Mouse (Mus musculus) midbrain, embryonic 14.5 days (tissue): ENCODE measurements around the gene Utf1. TPM values are rescaled to one million over a fixed set of nuclear protein-coding genes. Genes with fewer than 3 reads are reported as not detected.

Experiments
- ATAC-seq: fragments of 200-750 bp; cut with Nextera tagmentation; 2 replicates; pipeline ENCODE4 v1.8.0; 2017; ENCODE audit warnings: moderate number of reproducible peaks, moderate library complexity; ENCODE audit not compliant: low FRiP score, low TSS enrichment
- DNase-seq: peaks from one replicate; pipeline ENCODE4 v3.0.0-alpha.2; 2015
- H3K27ac ChIP-seq: fragments of 300-500 bp; sonication (generic); replicated peaks from 2 replicates; pipeline ENCODE4 v1.5.1; 2014; ENCODE audit warnings: mild to moderate bottlenecking, low read depth, low read length, moderate library complexity
- H3K27me3 ChIP-seq: fragments of 300-500 bp; sonication (generic); 2 replicates; pipeline ENCODE4 v1.6.1; 2014; ENCODE audit warnings: low read length, control low read depth, mixed read lengths; ENCODE audit not compliant: control insufficient read depth, insufficient read depth
- H3K36me3 ChIP-seq: fragments of 300-500 bp; sonication (generic); 2 replicates; pipeline ENCODE4 v1.6.1; 2014; ENCODE audit warnings: low read length, control low read depth; ENCODE audit not compliant: control insufficient read depth, insufficient read depth
- H3K4me1 ChIP-seq: fragments of 300-500 bp; sonication (generic); 2 replicates; pipeline ENCODE4 v1.6.1; 2014; ENCODE audit warnings: mild to moderate bottlenecking, antibody characterized with exemption, low read length, control low read depth; ENCODE audit not compliant: control insufficient read depth, insufficient read depth
- H3K4me2 ChIP-seq: fragments of 300-500 bp; sonication (generic); 2 replicates; pipeline ENCODE4 v1.6.1; 2014; ENCODE audit warnings: mild to moderate bottlenecking, low read length, moderate library complexity
- H3K4me3 ChIP-seq: fragments of 300-500 bp; sonication (generic); replicated peaks from 2 replicates; pipeline ENCODE4 v1.5.1; 2014; ENCODE audit warnings: low read depth, low read length
- H3K9ac ChIP-seq: fragments of 300-500 bp; sonication (generic); replicated peaks from 2 replicates; pipeline ENCODE4 v1.6.1; 2014; ENCODE audit warnings: mild to moderate bottlenecking, low read length, moderate library complexity
- H3K9me3 ChIP-seq: fragments of 300-500 bp; sonication (generic); 2 replicates; pipeline ENCODE4 v1.6.1; 2016; ENCODE audit warnings: low read length, control low read depth, mixed read lengths; ENCODE audit not compliant: control insufficient read depth
- WGBS: fragments of 180-500 bp; shearing (Covaris S2); extraction: QIAGEN DNeasy Blood & Tissue Kit; methylation state at CpG from one replicate; pipeline ENCODE4 v1.1.7; 2014; 5-methylcytosine and 5-hydroxymethylcytosine counted together
- microRNA counts: library from miRNA; unstranded; fragments of <30 nt; microRNA quantifications from one replicate; lab custom pipeline; 2016
- microRNA-seq: library from miRNA; unstranded; fragments of <30 nt; microRNA quantifications from one replicate; pipeline ENCODE4, GENCODE M21; 2016
- polyA plus RNA-seq: library from polyadenylated mRNA; unstranded; fragments of >200 nt; fragmentation: Nextera tagmentation; extraction: Ambion mirVana; gene quantifications from 2 replicates; pipeline ENCODE4 v1.2.1, GENCODE M21; 2014

Gene Utf1
- polyA plus RNA-seq, 1 experiment from 2014 or later, result not detected

DNA sequence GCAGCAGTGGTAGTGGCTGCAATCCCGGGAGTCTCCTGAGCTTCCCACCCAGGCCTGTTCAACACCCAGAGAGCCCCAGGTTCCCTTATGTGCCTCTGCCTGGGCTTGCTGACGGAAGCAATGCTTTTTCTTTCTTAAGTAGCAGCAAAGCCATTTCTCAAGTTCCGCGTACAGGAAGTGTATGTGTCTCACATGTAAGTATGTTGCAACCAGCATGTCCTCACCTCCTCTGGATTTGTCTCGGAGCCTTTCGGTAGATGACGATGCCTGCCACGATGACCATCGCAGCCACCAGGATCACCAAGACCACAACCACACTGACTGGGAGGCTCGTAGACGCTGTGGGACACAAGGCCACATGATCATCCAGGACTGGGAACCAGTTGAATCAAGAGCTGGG, 40.9 kb downstream of the Utf1 start:
- Histone ChIP-seq H3K27me3 (no peaks in the 10 kb centered on the region), H3K4me2 (no peak overlapping the region), H3K9me3 (no peaks in the 10 kb centered on the region), H3K27ac (no peak overlapping the region), H3K4me3 (no peak overlapping the region), H3K9ac (no peak overlapping the region), H3K36me3 (peaks cover 3% of the 10 kb centered on the region; the same call in 1 of the 2 replicates), H3K4me1 (no peaks in the 10 kb centered on the region)
- DNase-seq (no peak), ATAC-seq (no peak)
- 90% methylated on average over 11 of the region's 11 CpGs for WGBS

DNA sequence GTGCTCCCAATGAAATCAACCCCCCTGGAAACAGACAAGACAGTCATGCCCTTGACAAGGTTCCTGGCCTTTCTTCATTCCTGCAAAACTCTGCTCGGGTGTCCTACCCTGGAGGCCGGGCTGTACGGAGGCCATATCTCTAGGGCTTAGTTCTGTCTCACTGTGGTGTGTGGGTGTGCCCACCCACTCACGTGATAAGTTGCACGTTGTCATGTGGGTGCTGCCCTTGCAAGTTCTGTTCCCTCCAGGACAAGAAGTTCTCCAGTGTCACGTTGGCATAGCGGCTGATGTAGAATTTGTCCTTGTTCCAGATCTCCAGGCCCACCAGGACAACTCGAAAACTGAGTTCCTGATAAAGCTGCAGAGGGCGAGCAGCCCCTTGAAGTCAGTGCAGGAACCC, 44.7 kb downstream of the Utf1 start:
- Histone ChIP-seq H3K4me3 (no peak overlapping the region), H3K4me2 (no peak overlapping the region), H3K9ac (no peak overlapping the region), H3K9me3 (no peaks in the 10 kb centered on the region), H3K27ac (no peak overlapping the region), H3K36me3 (peaks cover 3% of the 10 kb centered on the region; the same call in 1 of the 2 replicates), H3K27me3 (no peaks in the 10 kb centered on the region), H3K4me1 (no peaks in the 10 kb centered on the region)
- WGBS, result 91% methylated on average over 9 of the region's 9 CpGs
- DNase-seq (no peak), ATAC-seq (no peak)

DNA sequence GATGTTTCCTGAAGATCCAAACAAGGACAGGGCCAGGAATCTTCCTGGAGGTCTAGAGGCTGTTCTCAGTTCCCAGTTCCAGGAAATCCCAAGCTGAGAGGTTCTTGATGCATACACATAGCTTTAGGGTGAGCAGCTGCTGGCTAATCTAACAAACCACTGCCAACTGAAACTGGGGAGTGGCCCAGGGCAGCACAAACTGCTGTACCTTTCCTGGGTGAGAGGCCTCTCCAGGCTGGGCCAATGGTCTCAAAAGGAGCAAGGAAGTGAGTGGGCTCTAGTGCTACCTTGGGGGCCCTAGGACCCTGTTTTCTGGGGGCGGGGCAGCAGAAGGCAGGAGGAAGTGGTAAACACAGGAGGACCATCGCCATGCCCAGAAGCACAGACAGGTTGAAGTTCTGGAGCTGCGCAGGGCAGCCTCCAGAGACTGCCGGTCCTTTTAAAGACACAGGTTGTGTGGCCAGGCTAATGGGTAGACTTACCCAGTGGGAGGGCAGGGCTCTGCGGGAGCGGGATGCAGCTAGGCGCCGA, 47.3 kb downstream of the Utf1 start:
- H3K4me1 ChIP-seq, result no peaks in the 10 kb centered on the region
- no peak for DNase-seq
- H3K27me3 ChIP-seq, result no peaks in the 10 kb centered on the region
- H3K4me2 ChIP-seq, result no peak overlapping the region
- no peak overlapping the region for H3K27ac ChIP-seq
- no peak overlapping the region for H3K9ac ChIP-seq
- H3K9me3 ChIP-seq, result no peaks in the 10 kb centered on the region
- ATAC-seq, result no peak
- 75% methylated on average over 8 of the region's 8 CpGs for WGBS
- no peak overlapping the region for H3K4me3 ChIP-seq
- H3K36me3 ChIP-seq, result peaks cover 13% of the 10 kb centered on the region

DNA sequence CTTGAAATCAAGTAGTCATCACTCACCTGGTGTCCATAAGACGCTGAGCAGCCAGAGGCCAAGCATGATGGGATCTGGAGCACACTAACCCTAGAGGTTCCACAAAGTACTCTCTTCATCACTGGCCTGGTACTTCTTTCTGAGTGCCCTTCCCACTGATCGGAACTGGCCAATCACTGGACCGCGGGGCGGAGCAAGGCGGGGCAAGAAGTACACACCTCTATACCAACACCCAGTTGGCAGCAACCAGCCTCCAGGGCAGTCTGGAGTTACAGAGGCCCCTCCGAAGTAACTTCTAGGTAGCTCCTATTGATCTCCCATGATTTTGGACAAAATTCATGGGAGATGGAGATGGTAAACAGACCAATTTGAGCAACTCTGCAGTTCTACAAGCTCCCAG, 48.8 kb downstream of the Utf1 start, which contains the start of gene Adam8:
Gene Adam8 (minus strand): TSS at position 157 of the 400 bp plus-strand sequence.
- Histone ChIP-seq H3K4me2 (no peak within 1 kb of the TSS), H3K36me3 (peaks cover 25% of the 10 kb centered on the region), H3K9ac (no peak within 1 kb of the TSS), H3K27me3 (no peaks in the 10 kb centered on the region), H3K27ac (no peak within 1 kb of the TSS), H3K4me1 (no peaks in the 10 kb centered on the region), H3K9me3 (no peaks in the 10 kb centered on the region), H3K4me3 (no peak within 1 kb of the TSS)
- 26% methylated on average over 7 of the region's 7 CpGs for WGBS
- DNase-seq (no peak), ATAC-seq (no peak)

DNA sequence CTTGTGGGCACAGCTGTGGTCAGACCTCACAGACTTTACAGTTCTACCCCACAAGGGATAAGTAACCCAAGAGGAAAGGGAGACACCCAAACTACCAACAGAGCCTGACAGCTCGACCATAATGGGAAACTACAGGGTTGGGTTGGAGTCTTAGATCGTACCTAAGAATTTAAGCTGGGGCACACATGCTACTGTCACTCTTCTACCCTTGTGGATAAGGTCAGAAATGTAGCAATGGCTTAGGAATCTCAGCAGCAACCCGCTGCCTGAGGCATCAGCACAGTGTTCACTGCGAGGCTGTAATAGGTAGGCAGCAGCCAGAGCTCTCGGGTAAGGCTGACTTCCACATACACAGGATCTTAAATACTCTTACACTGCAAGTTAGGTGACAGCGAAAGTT, 49.9 kb downstream of the Utf1 start:
- H3K27ac ChIP-seq, result no peak overlapping the region
- peaks cover 36% of the 10 kb centered on the region for H3K36me3 ChIP-seq
- no peaks in the 10 kb centered on the region for H3K27me3 ChIP-seq
- H3K4me1 ChIP-seq, result no peaks in the 10 kb centered on the region
- H3K9me3 ChIP-seq, result no peaks in the 10 kb centered on the region
- no peak for ATAC-seq
- 94% methylated on average over 6 of the region's 6 CpGs for WGBS
- no peak overlapping the region for H3K9ac ChIP-seq
- no peak for DNase-seq
- no peak overlapping the region for H3K4me3 ChIP-seq
- no peak overlapping the region for H3K4me2 ChIP-seq

DNA sequence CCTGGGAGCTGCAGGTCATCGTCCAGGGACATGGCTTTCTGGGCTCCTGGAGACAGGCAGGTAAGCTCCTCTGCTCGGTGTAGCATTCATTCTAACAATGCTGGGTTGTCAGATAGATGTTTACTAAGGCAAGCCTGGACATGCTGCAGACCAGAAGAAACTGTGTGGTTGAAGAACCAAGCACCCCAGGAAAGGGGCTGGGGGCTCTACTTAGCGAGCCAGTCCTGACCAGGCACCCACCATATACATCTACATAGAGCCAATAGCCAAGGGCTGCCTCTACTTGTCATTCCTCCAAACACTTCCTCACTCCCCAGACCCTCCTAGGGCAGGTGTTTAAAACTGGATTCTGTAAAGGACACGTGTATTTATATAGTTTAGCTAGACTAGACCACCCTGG, 50.6 kb downstream of the Utf1 start:
- Histone ChIP-seq H3K4me2 (no peak overlapping the region), H3K9me3 (no peaks in the 10 kb centered on the region), H3K9ac (no peak overlapping the region), H3K4me1 (no peaks in the 10 kb centered on the region), H3K4me3 (no peak overlapping the region), H3K36me3 (peaks cover 43% of the 10 kb centered on the region), H3K27ac (no peak overlapping the region), H3K27me3 (no peaks in the 10 kb centered on the region)
- WGBS, result 74% methylated on average over 4 of the region's 4 CpGs
- ATAC-seq, result no peak
- DNase-seq, result no peak

DNA sequence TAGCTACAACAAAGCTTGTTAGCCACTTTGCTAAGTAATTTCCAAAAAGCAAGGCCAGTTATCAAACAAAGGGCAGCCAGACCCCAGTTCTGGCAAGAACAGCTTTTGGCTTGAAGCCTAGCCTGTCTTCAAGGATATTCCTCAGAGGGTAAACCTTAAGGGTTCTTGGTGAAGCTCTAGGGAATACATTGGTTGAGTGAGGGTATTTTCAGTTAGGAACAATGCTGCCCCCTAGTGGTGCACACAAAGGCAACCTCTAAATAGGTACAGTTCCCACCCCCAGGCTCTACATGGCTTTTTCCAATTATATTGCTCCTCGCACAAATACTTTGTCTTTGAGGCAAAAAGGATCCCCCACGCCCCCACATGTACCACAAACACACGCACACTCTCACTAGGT, 51.1 kb downstream of the Utf1 start:
- no peaks in the 10 kb centered on the region for H3K27me3 ChIP-seq
- peaks cover 47% of the 10 kb centered on the region for H3K36me3 ChIP-seq
- H3K9me3 ChIP-seq, result no peaks in the 10 kb centered on the region
- ATAC-seq (no peak), DNase-seq (peak; percentile 82)
- H3K4me2 ChIP-seq, result no peak overlapping the region
- no peak overlapping the region for H3K27ac ChIP-seq
- no peaks in the 10 kb centered on the region for H3K4me1 ChIP-seq
- WGBS, result 37% methylated on average over 3 of the region's 3 CpGs
- no peak overlapping the region for H3K4me3 ChIP-seq
- H3K9ac ChIP-seq, result no peak overlapping the region

MicroRNAs within 50 kb of the gene (microRNA counts, 519-probe panel; counts per million panel counts)
- microRNA mmu-miR-202-3p (lab: Ali Mortazavi, UCI) (not detected), microRNA mmu-miR-202-5p (lab: Ali Mortazavi, UCI) (not detected)

Small RNA genes within 50 kb of the gene (microRNA-seq; reads per million reads assigned to microRNA genes)
- gene Mir202, result not detected
- gene Mir7062, result 1.0 reads per million
- not detected for gene mmu-mir-7686

Other genes with a start within 250 kb of the Utf1 start
- 16.5 and 24.2 TPM in 2 replicates for gene Adgra1, start 109.6 kb upstream of the Utf1 start, polyA plus RNA-seq
- gene Kndc1, start 49.1 kb upstream of the Utf1 start, polyA plus RNA-seq, result 20.6 and 22.9 TPM in 2 replicates
- 0.74 and 0.76 TPM in 2 replicates for gene 6430531B16Rik, start 35.0 kb downstream of the Utf1 start, polyA plus RNA-seq
- 2.8 and 3.6 TPM in 2 replicates for gene Adam8, start 48.8 kb downstream of the Utf1 start, polyA plus RNA-seq
- gene Zfp511, start 92.6 kb downstream of the Utf1 start, polyA plus RNA-seq, result 51.5 and 55.9 TPM in 2 replicates
- gene Tubgcp2, start 92.9 kb downstream of the Utf1 start, polyA plus RNA-seq, result 58.6 and 64.7 TPM in 2 replicates
- gene Msx3, start 105.3 kb downstream of the Utf1 start, polyA plus RNA-seq, result 5.1 and 5.8 TPM in 2 replicates
- gene Caly, start 138.8 kb downstream of the Utf1 start, polyA plus RNA-seq, result 184 and 275 TPM in 2 replicates
- not detected in 2 replicates for gene Prap1, start 149.6 kb downstream of the Utf1 start, polyA plus RNA-seq
- gene Fuom, start 158.7 kb downstream of the Utf1 start, polyA plus RNA-seq, result 23.9 and 30.8 TPM in 2 replicates
- 5.5 and 6.7 TPM in 2 replicates for gene Paox, start 172.0 kb downstream of the Utf1 start, polyA plus RNA-seq
- gene Echs1, start 172.7 kb downstream of the Utf1 start, polyA plus RNA-seq, result 129 TPM in 2 replicates
- gene Mtg1, start 193.8 kb downstream of the Utf1 start, polyA plus RNA-seq, result 30.0 and 34.7 TPM in 2 replicates
- gene Sprn, start 211.1 kb downstream of the Utf1 start, polyA plus RNA-seq, result 14.4 and 15.1 TPM in 2 replicates
- not detected in 2 replicates for gene Olfr522, start 221.0 kb downstream of the Utf1 start, polyA plus RNA-seq
- gene Olfr523, start 229.4 kb downstream of the Utf1 start, polyA plus RNA-seq, result not detected in 2 replicates